Mouse (Mus musculus): ENCODE measurements around the gene Iffo2.

DNA sequence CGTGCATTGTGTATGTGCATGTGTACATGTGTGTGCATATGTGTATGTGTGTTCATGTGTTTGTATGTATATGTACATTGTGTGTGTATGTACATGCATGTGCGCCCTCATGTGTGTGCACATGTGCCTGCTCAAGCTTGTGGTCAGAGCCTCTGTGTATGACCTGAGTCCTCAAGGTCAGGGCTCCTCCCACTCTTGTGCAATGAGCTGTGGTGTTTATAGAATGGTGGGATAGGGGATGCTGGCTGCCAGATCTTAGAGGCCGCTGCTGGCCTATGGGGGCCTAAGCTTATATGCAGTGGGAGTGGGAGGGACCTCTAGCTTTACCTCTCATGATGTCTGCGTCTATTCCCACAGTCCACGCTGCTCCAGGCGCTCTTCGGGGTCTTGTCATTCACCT is 55.4 kb downstream of the Iffo2 start:
- TF ChIP-seq CTCF (IDR thresholded peaks at IDR 0.05; ENCODE audit: control insufficient read depth, insufficient read depth, low read length) = no peak
- TF ChIP-seq POLR2A (IDR thresholded peaks at IDR 0.05; ENCODE audit: borderline replicate concordance, control insufficient read depth, low read depth, low read length) = no peak

All from bone marrow, adult 2 months (tissue).